Mouse (Mus musculus) natural killer cell, adult 2 months (primary cell): ENCODE results near the gene Rad54l2.

Source experiments
- DNase-seq, 2 experiments: peaks; one replicate each; pipeline ENCODE4 v3.0.0; 2022; ENCODE audit warnings: low spot score in 2 of 2

Gene Rad54l2

DNA sequence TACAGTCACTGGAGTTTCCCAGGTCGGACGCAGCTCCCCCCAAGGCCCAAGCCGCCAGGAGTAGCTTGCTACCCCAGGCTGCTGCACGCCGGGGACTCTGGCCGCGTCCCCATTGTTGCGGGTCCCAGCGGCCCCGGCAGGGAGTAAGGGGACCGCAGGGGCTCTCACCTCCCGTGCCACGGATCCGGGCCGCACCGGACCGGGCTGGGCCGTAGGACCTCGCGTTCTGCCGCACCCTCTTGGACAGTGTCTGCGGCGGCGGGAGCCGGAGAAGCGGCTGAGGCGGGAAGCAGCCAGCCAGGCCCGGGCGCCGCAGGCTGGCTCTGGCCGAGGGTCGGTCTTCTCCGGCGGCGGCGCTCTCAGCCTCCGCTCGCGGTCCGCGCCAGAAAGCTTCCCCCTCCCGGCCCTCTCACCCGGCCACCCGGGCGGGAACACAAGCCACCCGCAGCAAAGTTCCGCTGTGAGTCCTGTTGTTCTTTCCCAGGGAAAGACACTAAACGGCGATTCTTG lies at the start of gene Rad54l2:
TSS of gene Rad54l2 (minus strand) at position 383 of the 510 bp plus-strand sequence.
- DNase-seq, result peak; percentile 73 to 80

DNA sequence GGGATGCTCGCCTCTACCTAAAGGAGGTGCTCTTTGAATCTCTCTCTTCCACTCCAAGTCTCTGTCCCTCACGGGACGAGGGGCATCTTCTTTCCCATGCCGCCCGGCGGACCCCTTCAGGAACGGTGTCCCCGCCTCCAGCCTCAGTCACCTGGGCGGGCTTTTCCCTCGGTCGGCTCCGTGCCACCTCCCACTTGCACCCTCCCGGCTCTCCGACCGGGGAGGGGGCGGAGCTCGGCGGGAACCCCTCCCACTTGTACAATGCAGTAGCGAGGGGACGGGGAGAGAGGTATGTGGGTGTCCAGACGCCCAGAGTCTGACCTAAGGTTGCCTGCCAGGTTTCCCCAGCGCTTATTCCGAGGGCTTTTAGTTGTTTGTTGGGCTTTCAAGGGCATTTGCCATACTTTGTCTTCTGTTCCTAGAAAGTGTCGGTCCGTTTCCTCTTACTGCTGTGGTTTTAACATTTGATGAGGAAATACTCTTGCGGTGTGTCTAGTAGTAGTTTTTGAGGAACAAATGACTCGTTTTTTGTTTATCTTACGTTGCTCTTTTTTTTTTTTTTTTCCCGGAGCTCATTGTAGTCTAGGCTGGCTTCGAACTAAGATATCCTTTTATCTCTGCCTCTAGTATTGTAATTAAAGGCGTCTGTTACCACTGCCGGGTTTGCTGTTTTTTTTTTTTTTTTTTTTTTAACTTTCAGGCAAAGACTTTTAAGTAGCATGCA lies 33.5 kb upstream of the Rad54l2 start:
- DNase-seq, result peak; percentile 87

DNA sequence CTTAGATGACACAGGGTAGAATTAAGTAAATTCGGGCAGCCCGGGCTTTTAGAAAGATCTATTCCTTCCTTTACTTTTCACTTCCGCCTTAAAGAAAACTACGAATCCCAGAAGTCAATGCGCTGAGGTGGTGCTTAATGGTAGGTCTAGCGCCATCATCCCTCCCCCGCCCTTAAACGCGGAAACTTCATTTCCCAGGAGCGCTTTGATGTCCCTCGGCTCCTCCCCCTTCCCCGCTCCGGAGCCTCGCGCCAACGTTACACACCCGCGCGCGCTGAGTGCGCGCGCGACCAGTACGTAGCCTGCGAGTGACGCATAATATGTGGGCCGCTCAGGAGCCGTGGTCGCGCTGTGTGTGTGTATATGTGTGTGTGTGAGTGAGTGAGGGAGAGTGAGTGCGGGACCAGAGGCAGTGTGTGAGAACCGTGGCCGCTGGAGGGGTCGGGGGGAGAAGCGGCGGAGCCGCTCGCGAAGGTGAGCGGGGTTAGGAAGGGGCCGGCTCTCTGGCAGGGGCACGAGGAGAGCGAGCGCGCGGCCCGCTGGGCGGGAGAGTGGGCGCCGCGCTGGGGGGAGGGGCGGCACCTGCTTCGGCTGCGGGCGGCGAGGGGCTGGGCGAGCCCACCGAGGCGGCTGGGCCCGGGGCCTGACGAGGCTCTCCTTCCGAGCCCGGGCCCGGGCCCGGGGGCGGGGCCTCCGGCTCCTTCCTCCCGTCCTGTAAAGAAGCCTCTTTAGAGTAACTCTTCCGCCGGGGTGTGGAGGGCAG lies 32.8 kb upstream of the Rad54l2 start, which contains the start of gene Dcaf1:
TSS of gene Dcaf1 (plus strand) at position 257 of the 763 bp plus-strand sequence.
- DNase-seq, result peak; percentile 92 to 94

DNA sequence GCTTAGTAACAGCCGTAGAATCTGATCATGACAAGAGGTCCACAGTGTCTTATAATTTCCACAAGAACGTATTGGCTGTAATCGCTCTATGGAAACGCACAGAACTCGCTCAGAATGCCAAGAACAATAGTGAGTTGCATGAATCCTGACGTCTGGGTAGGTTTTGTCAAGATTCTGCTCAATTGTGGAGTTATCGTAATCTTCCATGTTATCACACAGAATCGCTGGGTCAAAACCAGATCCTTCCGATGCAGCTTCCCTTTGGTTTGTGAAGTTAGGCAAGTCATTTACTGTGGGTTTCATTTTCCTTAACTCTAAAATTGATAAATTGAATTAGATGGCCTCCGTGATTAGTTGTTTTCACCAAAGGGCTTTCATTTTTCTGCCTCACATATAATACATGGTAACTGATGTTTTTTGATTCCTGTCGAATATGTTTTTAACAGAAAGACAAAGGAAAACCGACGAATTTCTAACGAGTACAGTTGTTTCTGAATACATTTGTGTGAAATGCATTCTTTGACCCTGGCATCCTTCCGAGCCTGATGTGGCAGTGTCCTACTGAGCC lies 32.1 kb upstream of the Rad54l2 start:
- no peak for DNase-seq

DNA sequence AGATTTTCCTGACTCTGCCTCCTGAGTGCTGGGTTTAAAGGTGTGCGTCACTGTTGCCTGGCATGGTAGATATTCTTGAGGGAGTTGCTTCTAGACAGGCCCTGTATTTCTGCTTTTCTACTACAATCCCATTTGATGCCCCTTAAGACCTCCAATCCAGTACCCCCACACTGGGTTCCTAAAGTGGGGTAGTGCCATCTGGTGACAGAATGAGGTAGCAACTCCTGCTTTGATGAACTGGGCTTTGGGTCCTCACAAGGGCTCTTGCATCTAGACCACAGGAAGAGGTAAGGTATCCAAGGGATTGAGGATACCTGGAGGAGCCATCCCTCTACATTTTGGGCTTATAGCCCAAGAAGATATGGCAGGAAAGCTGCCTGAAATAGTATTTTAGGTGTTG lies 30.2 kb upstream of the Rad54l2 start:
- peak; percentile 3 to 20 for DNase-seq

DNA sequence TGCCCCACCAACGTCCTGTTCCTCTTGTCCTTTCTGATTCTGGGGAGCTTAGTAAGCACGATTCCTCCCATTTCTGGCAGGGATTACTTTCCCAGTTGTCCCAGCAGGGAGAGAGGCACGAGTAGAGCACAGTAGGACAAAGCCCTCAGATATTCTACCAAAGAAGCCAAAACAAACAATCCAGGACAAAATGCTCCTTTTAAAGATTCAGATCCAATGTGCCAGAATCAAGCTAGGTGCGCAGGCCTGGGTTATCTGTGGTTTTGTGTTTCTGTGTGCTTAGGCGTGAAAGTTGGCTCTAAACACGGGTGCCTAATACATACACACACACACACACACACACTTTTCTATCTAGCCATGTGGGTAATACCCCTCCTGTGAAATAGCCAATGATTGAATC lies 29.2 kb upstream of the Rad54l2 start:
- no peak for DNase-seq

DNA sequence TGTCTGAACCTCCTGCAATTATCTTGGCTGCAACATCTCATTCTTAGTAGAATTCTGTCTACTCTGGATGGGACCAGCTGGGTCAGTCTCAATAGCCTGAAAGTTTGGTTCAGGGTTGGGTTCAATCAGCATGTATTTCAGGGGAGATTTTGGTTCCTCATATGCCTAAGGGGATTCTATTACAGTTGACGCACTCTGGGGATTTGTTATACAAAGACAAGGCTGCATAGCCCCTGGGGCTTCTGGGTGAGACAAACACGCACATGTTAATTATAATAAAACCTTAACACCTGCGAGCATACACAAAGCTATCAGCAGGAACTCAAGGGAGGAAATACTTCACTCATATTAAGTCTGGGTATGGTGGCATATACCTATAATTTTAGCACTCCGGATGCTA lies 17.5 kb upstream of the Rad54l2 start:
- DNase-seq, result no peak

DNA sequence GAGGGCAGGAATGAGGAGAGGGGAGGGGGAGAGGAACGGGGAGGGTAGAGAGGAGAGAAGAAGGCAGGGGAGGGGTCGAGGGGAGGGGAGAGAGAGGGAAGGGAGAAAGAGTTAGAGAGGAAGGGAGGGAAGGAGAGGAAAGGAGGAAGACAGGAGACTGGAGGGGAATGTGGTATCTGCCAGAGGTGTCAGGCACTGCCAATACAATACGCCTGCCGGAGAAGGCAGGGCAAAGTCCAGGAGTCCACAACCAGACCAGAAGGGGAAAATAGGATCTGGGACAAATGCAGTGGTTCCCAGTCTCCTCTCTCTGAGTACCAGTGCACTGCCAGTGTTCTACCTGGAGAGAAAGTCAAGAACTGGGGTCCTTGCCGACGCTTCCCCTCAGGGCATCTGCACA lies 1.8 kb upstream of the Rad54l2 start:
- DNase-seq, result no peak

DNA sequence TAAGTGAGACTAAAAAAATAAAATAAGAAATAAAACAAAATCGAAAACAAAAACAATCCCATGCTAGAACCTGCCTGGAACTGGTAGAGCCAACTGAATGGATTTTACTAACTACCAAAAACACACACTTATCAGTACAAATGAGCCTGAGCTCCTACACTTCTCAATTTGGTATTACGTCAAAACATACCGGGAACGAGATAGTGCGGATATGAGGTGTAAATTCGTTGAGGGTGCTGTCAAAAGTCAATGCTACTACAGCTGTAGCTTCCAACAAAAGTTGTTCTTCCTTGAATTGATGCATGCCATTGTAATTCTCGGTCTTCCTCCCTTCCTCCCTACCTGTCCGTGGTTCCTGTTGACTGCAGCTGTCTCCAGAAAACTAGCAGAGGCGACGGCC lies 369 bp upstream of the Rad54l2 start:
- no peak for DNase-seq

DNA sequence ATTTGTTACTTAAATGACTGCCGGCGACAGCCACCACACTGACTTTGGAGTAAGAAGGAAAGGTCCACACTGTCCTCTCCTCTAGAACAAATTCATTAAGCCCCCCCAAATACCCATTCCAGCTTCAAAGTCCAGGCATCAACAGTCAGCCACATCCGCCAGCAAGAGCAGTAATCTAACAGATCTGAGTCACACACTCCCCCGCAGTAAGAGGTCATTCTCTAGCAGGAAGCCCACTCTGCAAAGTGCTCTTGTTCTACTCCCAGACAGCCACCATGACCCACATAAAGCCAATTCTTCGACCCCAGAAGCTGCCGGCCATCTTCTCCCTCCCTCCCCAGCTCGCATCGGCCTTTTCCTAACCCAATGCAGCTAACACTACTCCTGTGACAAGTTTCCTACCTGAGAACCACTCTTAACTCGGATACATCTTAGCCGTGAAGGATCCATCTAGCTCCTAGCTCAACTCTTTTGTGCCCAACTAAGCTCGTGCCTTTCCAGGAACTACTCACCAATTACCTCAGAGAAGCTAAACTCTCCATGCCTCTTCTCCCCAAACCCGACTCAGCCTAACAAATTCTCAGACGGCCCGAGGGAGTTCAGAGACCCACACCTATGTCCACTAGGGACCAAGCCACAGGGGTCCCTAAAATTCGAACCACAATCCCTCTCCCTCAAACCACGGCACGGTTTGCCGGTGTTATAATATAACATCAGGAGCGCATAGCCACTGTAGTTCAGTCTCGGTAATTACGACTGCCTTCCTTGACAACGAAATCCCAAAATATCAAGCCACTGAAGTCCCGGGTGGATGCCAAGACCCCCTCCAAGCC lies 799 bp downstream of the Rad54l2 start:
- DNase-seq, result peak; percentile 59 to 75

DNA sequence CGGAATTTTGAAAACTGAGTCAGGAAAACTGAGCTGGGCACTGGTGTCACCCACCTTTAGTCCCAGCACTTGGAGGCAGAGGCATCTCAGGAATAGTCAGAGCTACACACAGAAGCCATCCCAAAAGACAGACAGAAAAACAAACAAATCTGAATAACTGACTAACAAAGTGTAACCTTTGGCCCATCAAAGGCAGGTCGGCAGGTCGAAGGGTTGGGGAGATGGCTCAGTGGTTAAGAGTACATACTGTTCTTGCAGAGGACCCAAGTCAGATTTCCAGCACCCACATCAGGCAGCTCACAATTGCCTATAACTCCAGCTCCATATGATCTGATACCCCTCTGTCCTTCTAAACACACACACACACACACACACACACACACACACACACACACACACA lies 3.8 kb downstream of the Rad54l2 start:
- no peak for DNase-seq

DNA sequence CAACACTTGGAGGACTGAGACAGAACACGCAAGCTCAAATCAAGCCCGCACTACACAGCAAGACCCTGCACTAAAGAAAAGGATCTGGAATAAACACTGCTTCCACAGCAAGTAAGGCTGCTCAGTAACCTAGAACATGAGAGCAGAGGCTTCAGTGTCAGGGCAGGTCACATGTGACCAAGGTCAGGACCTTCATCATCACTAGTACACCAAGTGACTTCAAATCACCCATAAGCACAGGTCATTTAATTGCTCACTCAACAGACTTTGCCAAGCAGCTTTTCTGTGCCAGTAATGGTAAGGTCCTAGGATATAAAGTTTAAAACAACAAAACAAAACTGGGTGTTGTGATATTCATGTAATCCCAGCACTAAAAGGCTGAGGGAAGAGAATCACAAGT lies 5.4 kb downstream of the Rad54l2 start:
- no peak for DNase-seq

DNA sequence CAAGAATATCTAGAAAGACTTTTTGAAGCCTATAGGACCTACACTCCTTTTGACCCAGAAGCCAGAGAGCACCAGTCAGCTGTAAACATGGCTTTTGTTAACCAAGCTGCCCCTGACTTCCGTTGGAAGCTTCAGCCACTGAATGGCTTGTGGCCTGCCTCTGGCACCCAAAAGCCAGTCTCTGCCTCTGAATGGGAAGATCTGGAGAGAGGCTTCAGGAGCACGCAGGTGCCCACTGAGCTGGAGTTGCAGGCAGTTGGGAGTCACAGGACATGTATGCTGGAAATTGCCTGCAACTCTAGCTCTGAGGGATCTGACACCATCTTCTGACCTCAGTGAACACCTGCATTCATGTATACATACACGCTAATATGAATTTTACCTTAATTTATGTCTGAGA lies 8.9 kb downstream of the Rad54l2 start:
- DNase-seq, result no peak

DNA sequence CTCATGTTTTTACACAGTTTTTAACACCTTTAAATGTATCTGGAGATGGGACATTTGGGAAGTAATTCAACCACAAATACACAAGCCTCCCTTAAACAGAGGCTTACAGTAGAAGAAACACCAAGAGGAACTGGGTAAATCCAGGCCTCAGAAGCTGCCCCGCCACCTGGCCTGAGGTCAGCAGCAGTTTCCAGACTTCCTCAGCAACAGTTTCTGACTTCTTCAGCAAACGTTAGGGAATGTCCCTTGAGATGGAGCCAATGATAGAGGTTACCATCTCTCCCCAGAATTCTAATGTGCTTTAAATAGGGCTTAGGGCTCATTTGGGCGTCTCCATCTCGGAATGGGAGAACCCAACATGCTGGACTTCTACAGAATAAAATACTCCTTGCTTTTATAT lies 10.7 kb downstream of the Rad54l2 start:
- no peak for DNase-seq

DNA sequence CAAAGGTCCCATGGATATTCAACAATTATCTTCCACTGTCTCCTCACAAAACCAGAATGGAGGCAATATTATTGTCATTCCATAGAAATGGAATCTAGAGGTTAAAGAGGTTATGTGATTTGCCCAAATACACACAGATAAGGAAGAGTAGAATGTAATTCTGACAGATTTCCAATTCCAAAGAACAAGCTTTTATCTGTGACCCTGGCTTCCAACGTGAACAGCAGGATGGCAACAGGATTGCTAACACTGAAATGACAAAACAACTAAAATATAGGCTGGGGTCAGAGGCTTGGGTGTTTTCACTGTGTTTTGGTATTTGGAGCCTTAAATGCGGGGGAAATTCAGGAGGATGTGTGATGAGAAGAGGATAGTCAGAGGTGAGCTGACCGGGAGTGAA lies 11.6 kb downstream of the Rad54l2 start:
- no peak for DNase-seq

DNA sequence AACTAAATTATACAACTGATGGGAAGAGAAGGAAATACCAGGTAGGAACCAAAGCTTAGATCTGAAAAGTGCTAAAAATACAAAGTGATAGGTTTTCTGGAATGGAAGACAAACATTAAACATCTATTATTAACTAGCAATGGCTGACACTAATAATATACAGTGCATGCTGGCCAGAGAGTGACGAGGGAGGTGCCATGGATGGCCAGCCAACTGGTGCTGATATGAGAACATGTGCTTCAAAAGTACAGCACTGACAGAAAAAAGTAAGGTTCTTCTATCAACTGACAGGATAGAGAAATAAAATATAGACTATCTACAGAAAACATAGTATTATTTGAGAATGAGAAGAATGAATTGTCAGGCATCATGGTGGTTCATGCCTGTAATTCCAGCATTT lies 12.9 kb downstream of the Rad54l2 start:
- no peak for DNase-seq

DNA sequence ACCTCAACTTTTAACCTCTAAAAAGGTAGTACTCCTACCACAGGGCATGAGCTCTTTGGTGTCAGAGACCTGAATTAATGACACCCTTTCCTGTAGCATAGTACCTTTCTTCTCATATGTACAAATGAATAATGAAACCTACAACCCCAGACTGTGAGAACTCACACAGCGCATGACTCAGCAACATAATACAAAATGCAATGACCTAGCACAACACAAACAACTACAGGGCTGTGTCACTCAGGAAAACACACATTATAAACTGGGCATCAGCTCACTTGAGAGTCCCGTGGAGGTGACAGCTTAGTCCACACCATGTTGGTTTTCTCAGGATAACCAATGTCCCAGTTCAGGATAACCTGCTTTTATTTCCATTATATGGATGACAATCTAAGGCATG lies 17.2 kb downstream of the Rad54l2 start:
- no peak for DNase-seq

DNA sequence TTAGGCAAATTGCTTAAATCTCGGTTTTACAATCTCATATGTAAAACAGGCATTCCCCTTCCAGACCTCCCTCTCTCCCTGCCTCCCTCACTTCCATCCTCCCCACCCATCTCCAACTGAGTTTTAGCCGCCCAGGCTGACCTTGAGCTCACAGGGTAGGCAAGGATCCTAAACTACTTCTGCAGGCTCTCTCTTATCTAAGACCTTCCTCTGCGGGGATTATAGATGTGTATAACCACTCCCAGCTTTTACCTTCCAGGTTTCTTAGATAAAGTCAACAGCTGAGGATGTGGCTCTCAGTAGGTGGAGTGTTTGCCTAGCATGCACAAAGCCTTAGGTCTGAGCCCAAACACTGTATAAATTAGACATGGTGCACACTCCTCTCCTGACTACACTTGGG lies 18.8 kb downstream of the Rad54l2 start:
- DNase-seq, result no peak

DNA sequence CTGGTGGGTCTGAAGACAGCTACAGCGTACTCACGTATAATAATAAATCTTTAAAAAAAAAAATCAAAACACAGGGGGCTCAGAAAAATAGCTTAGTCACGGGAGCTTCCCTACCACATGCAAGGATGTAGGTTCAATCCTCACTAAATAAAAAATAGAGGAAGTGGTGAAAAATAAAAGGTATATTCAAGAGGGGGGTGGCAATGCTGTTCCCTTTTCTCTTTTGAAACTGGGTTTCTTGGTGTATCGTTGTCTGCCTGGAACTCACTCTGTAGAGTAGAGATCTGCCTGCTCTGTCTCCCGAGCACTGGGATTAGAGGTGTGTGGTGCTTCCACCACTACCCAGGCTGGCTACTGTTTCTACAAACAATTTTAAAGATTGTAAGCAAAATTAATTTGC lies 19.2 kb downstream of the Rad54l2 start:
- DNase-seq, result no peak

DNA sequence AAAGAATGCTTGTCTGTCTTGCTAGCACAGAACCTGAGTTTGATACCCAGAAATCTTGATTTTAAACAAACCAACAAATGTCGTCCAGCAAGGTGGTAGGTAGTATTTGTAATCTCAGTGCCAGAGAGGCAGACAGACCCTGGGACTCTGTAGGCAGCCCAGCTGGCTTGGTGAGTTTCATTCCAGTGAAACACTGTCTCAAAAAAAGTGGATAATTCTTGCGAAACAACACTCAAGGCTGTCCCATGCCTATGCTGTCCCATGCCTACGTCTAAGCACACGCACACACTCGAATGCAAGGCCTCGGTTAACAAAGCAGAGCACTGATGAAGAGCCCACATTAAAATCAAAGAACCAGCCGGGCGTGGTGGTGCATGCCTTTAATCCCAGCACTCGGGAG lies 32.6 kb downstream of the Rad54l2 start:
- DNase-seq, result no peak

DNA sequence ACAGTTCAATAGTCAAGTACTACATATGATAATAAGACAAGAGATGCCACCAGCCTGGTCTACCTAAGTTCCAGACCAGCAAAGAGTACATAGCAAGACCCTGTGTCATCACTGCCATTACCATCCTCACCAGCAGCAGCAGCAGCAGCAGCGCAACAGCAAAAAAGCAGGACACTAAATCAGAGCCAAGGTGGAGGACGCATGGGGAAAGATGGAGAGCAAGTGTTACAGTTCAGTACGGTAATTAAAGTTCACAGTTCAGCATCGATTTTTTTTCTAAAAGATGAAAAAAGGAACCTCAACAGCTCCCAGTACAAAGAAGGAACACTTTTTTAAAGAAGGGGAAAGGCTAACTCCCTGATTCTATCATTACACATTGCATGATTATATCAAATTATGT lies 33.2 kb downstream of the Rad54l2 start:
- no peak for DNase-seq

DNA sequence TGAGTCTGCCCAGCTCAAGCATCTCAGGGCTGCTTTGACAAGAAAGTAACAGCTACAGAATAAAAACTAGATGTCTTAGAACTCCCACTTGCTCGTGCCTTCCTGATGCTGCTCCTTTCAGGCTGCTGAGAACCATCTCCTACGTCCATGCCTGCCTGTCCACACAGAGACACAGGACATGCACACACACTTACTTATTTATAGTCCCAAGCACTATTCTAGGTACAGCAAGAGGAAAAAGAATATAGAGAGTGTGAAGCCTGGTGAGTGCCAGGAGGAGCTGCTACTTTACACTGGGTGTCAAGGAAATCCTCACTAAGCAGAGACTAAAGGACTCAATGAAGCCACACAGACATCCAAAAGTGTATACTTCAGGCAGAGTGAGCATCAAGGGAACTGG lies 34.7 kb downstream of the Rad54l2 start:
- no peak for DNase-seq
